Mouse (Mus musculus) stomach, embryonic 14.5 days (tissue): Measurements from ENCODE around the gene Myo1e. TPM values are rescaled to one million over a fixed set of nuclear protein-coding genes. Genes with fewer than 3 reads are reported as not detected.

Source experiments
- ATAC-seq: fragments of 200-750 bp; cut with Nextera tagmentation; 2 replicates; pipeline ENCODE4 v1.8.0; 2017; ENCODE audit warnings: low read depth, moderate TSS enrichment; ENCODE audit not compliant: insufficient number of reproducible peaks, insufficient read depth, low FRiP score
- H3K27ac ChIP-seq: fragments of 300-500 bp; sonication (generic); 2 replicates; pipeline ENCODE4 v1.5.1; 2014; ENCODE audit warnings: mild to moderate bottlenecking, low read length, moderate library complexity, mixed read lengths
- H3K27me3 ChIP-seq: fragments of 300-500 bp; sonication (generic); 2 replicates; pipeline ENCODE4 v1.6.1; 2014; ENCODE audit warnings: low read length, control low read depth, mixed read lengths; ENCODE audit not compliant: control insufficient read depth, insufficient read depth
- H3K36me3 ChIP-seq: fragments of 300-500 bp; sonication (generic); 2 replicates; pipeline ENCODE4 v1.6.1; 2014; ENCODE audit warnings: mild to moderate bottlenecking, control low read depth, low read length, moderate library complexity, mixed read lengths; ENCODE audit not compliant: control insufficient read depth, insufficient read depth
- H3K4me1 ChIP-seq: fragments of 300-500 bp; sonication (generic); 2 replicates; pipeline ENCODE4 v1.6.1; 2014; ENCODE audit warnings: low read length, control low read depth, mixed read lengths; ENCODE audit not compliant: control insufficient read depth, insufficient read depth
- H3K4me2 ChIP-seq: fragments of 300-500 bp; sonication (generic); replicated peaks from 2 replicates; pipeline ENCODE4 v1.6.1; 2014; ENCODE audit warnings: low read depth, low read length, control low read depth
- H3K4me3 ChIP-seq: fragments of 300-500 bp; sonication (generic); 2 replicates; pipeline ENCODE4 v1.5.1; 2014; ENCODE audit warnings: low read depth, low read length, control low read depth
- H3K9ac ChIP-seq: fragments of 300-500 bp; sonication (generic); replicated peaks from 2 replicates; pipeline ENCODE4 v1.6.1; 2014; ENCODE audit warnings: low read depth, mild to moderate bottlenecking, control low read depth, low read length, moderate library complexity, mixed read lengths
- H3K9me3 ChIP-seq: fragments of 300-500 bp; sonication (generic); 2 replicates; pipeline ENCODE4 v1.6.1; 2016; ENCODE audit warnings: low read depth, low read length, control low read depth; ENCODE audit not compliant: control insufficient read depth
- WGBS: fragments of 180-500 bp; shearing (Covaris S2); extraction: QIAGEN DNeasy Blood & Tissue Kit; methylation state at CpG from one replicate; pipeline ENCODE4 v1.1.7; 2014; 5-methylcytosine and 5-hydroxymethylcytosine counted together
- polyA plus RNA-seq: library from polyadenylated mRNA; unstranded; fragments of >200 nt; fragmentation: Nextera tagmentation; extraction: Ambion mirVana; gene quantifications from 2 replicates; pipeline ENCODE4 v1.2.1, GENCODE M21; 2014

Myo1e gene
- polyA plus RNA-seq, 1 experiment from 2014 or later: 23.2 TPM

DNA sequence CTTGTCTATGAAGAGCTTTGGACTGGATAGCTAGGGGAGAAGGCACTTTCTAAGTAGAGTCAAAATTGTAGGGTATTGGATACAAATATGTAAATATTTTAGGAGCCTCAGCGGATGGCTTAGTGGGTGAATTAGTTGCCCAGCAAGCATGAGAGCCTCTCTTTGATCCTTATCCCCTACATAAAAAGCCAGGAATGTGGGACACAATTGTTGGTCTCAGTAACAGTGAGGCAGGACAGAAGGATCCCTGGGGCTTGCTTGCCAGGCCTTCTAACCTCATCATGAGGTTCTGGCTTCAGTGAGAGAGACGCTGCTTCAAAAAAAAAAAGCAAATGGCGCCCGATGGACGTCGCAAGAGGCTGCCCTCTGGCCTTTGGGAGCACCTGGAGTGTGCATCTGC, 66.9 kb downstream of the Myo1e start:
- ATAC-seq: no peak
- Histone ChIP-seq H3K4me1 (no peaks in the 10 kb centered on the region), H3K27me3 (no peaks in the 10 kb centered on the region), H3K4me3 (no peak overlapping the region), H3K9ac (no peak overlapping the region), H3K27ac (peak overlapping the region; percentile 28; the same call in 1 of the 2 replicates), H3K4me2 (no peak overlapping the region), H3K36me3 (no peaks in the 10 kb centered on the region), H3K9me3 (no peaks in the 10 kb centered on the region)
- 89% methylated on average over 6 of the region's 6 CpGs for WGBS

GRCm38 (mm10) chr9:70274476-70274875, 67.3 kb downstream of the Myo1e start:
- H3K36me3 ChIP-seq: no peaks in the 10 kb centered on the region
- ATAC-seq: peak; percentile 40; the same call in 1 of the 2 replicates
- WGBS: 81% methylated on average over 6 of the region's 6 CpGs
- peak overlapping the region; percentile 28; the same call in 1 of the 2 replicates for H3K27ac ChIP-seq
- H3K9me3 ChIP-seq: no peaks in the 10 kb centered on the region
- H3K4me3 ChIP-seq: no peak overlapping the region
- no peak overlapping the region for H3K4me2 ChIP-seq
- H3K9ac ChIP-seq: no peak overlapping the region
- no peaks in the 10 kb centered on the region for H3K4me1 ChIP-seq
- no peaks in the 10 kb centered on the region for H3K27me3 ChIP-seq

DNA sequence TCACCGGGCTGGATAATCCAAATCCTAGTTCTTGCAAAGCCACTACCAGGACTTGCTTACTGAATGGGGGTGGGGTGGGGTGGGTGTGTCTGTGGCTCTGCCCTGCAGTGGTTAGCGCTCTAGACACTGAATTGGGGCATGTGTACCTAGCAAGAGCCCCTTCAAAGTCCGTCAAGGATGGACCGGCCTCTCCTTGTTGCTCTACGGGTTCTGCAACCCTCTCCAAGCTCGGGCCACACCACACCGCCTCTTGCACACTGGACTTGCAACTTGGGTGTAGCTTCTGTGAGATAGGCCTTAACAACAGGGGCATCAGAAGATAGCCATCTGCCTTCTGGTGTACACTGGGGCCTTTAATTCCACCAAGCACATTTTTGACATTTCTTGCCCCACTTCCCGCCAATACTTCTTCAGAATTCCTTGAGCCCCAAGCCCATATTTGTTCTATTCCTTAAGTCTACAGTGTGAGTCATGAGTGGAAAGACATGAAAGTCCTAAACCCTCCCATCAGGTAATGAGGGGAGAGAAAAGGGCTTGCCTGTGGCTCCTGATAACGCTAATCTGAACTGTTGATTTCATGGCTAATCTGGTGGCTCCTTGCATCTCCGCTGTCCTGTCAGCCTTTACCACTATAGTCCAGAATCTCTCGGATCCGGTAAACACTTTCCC, 67.9 kb downstream of the Myo1e start:
- peak overlapping the region; percentile 28; the same call in 1 of the 2 replicates for H3K27ac ChIP-seq
- H3K9ac ChIP-seq: no peak overlapping the region
- no peak overlapping the region for H3K4me2 ChIP-seq
- H3K4me3 ChIP-seq: no peak overlapping the region
- WGBS: 77% methylated on average over 12 of the region's 12 CpGs
- no peaks in the 10 kb centered on the region for H3K9me3 ChIP-seq
- no peaks in the 10 kb centered on the region for H3K27me3 ChIP-seq
- no peaks in the 10 kb centered on the region for H3K4me1 ChIP-seq
- no peaks in the 10 kb centered on the region for H3K36me3 ChIP-seq
- peak; percentile 42; the same call in 1 of the 2 replicates for ATAC-seq

DNA sequence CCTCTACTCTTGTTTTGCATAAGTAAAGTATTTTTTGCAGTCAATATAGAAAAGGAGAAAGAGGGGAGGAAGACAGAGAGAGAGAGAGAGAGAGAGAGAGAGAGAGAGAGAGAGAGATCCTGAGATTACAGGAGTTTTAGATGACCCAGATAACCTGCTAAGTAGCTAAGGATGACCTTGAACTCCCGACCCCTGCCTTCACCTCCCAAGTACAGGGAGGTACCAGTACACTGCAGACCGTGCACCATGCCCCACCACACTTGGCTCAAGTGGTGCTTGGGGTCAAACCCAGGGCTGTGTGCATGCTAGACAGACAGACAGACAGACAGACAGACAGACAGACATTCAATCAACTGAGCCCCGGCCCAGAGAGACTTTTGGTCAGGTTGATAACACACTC, 69.9 kb downstream of the Myo1e start:
- no peaks in the 10 kb centered on the region for H3K9me3 ChIP-seq
- no peaks in the 10 kb centered on the region for H3K36me3 ChIP-seq
- no peak overlapping the region for H3K9ac ChIP-seq
- 74% methylated on average over 3 of the region's 3 CpGs for WGBS
- H3K4me2 ChIP-seq: no peak overlapping the region
- H3K4me1 ChIP-seq: no peaks in the 10 kb centered on the region
- no peak for ATAC-seq
- no peaks in the 10 kb centered on the region for H3K27me3 ChIP-seq
- no peak overlapping the region for H3K27ac ChIP-seq
- no peak overlapping the region for H3K4me3 ChIP-seq

DNA sequence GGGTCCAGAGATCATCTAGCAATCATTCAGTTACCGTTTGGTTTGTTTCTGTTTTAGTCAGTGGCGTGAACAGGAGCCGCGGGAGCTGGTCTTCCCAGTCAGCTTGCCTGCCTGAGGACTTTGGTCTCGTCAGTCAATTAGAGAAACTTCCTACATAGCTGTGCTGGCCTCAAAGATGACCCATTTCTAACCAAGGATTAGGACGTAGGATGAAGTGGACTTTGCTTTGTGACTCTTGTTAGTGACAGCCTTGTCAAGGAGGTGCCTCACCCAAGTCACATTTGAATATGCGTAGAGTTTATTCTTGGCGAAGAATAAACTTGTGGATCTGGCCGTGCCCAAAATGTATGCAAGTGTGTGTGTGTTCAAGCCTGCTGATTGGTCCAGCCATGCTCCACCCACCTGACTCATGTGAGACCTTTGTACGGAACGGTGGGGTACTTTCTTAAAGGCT, 70.4 kb downstream of the Myo1e start:
- no peak overlapping the region for H3K4me2 ChIP-seq
- H3K4me1 ChIP-seq: no peaks in the 10 kb centered on the region
- WGBS: 80% methylated on average over 11 of the region's 11 CpGs
- no peak for ATAC-seq
- H3K36me3 ChIP-seq: no peaks in the 10 kb centered on the region
- H3K27me3 ChIP-seq: no peaks in the 10 kb centered on the region
- H3K9me3 ChIP-seq: no peaks in the 10 kb centered on the region
- no peak overlapping the region for H3K4me3 ChIP-seq
- H3K9ac ChIP-seq: no peak overlapping the region
- no peak overlapping the region for H3K27ac ChIP-seq

- no peaks in the 10 kb centered on the region for H3K4me1 ChIP-seq
- no peak overlapping the region for H3K27ac ChIP-seq
- WGBS: 68% methylated on average over 8 of the region's 8 CpGs
- no peak overlapping the region for H3K4me2 ChIP-seq
- no peaks in the 10 kb centered on the region for H3K9me3 ChIP-seq
- H3K4me3 ChIP-seq: no peak overlapping the region
- ATAC-seq: peak; percentile 60; the same call in 1 of the 2 replicates
- H3K27me3 ChIP-seq: no peaks in the 10 kb centered on the region
- no peaks in the 10 kb centered on the region for H3K36me3 ChIP-seq
- H3K9ac ChIP-seq: no peak overlapping the region
Observed at GRCm38 (mm10) chr9:70281407-70281806, 74.3 kb downstream of the Myo1e start.

DNA sequence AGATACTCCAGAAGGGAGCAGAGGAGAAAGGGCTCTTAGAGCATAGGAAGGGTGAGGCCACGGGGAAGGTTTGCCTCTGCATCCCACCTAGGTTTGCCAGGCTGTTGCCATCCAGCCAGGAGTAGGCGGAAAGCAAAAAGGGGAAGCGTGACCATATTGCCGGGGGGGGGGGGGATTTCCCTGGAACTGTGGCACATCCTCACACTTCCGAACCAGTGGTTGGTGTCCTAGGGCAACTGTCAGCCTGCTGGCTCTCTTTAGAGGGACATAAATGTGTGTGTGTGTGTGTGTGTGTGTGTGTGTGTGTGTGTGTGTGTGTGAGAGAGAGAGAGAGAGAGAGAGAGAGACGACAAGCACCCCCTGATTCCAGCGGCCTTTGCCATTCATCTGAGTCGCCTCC, 75.0 kb downstream of the Myo1e start:
- 89% methylated on average over 7 of the region's 8 CpGs for WGBS
- 0 out of 2 replicates have a peak overlapping the region, but pooled peaks have one; percentile 6 for H3K27ac ChIP-seq

GRCm38 (mm10) chr9:70283151-70283550, 76.0 kb downstream of the Myo1e start:
- no peaks in the 10 kb centered on the region for H3K27me3 ChIP-seq
- H3K4me2 ChIP-seq: no peak overlapping the region
- 87% methylated on average over 4 of the region's 4 CpGs for WGBS
- ATAC-seq: no peak
- H3K27ac ChIP-seq: no peak overlapping the region
- H3K4me3 ChIP-seq: no peak overlapping the region
- no peaks in the 10 kb centered on the region for H3K4me1 ChIP-seq
- no peak overlapping the region for H3K9ac ChIP-seq
- no peaks in the 10 kb centered on the region for H3K9me3 ChIP-seq
- no peaks in the 10 kb centered on the region for H3K36me3 ChIP-seq

More for the DNA sequence above, 75.0 kb downstream of the Myo1e start:
- ATAC-seq: no peak
- H3K9me3 ChIP-seq: no peaks in the 10 kb centered on the region
- no peak overlapping the region for H3K4me2 ChIP-seq
- no peak overlapping the region for H3K9ac ChIP-seq
- H3K4me3 ChIP-seq: no peak overlapping the region
- H3K27me3 ChIP-seq: no peaks in the 10 kb centered on the region
- no peaks in the 10 kb centered on the region for H3K4me1 ChIP-seq
- no peaks in the 10 kb centered on the region for H3K36me3 ChIP-seq
